Mouse (Mus musculus) lung, postnatal 25 days (tissue): ENCODE data around the gene 2310050C09Rik.
A peak's percentile ranks its signal among the peaks of the same experiment; 100 is the strongest.

Experiments used
- DNase-seq: peaks from one replicate; pipeline ENCODE4 v3.0.0; 2022; ENCODE audit warnings: low spot score

The 2310050C09Rik gene

GRCm38 (mm10) chr3:92870116-92870515 lies at the start of gene 2310050C09Rik:
2310050C09Rik (minus strand) TSS chr3:92870216.
- no peak for DNase-seq

- DNase-seq: no peak
These were observed 37.6 kb upstream of the 2310050C09Rik start for GRCm38 (mm10) chr3:92907571-92907970.

- no peak for DNase-seq
These were observed 35.2 kb upstream of the 2310050C09Rik start for GRCm38 (mm10) chr3:92905182-92905581.

GRCm38 (mm10) chr3:92903640-92904039 lies 33.6 kb upstream of the 2310050C09Rik start:
- no peak for DNase-seq

- DNase-seq: no peak
These were observed 33.0 kb upstream of the 2310050C09Rik start for GRCm38 (mm10) chr3:92902992-92903391.

- no peak for DNase-seq
These were observed 24.5 kb upstream of the 2310050C09Rik start for GRCm38 (mm10) chr3:92894489-92894888.

GRCm38 (mm10) chr3:92894063-92894462 lies 24.0 kb upstream of the 2310050C09Rik start:
- DNase-seq: peak; percentile 28

- no peak for DNase-seq
These were observed 4.2 kb upstream of the 2310050C09Rik start for GRCm38 (mm10) chr3:92874180-92874579.

GRCm38 (mm10) chr3:92851186-92851585 lies 18.8 kb downstream of the 2310050C09Rik start, which contains the start of gene Lce1l:
Lce1l (minus strand) TSS chr3:92851286.
- DNase-seq: no peak

- DNase-seq: no peak
These were observed 42.9 kb downstream of the 2310050C09Rik start, which contains the start of gene Kprp for GRCm38 (mm10) chr3:92827108-92827507. Kprp (minus strand) TSS chr3:92827247.

- no peak for DNase-seq
These were observed 44.2 kb downstream of the 2310050C09Rik start for GRCm38 (mm10) chr3:92825808-92826207.
